ENCODE assay signal across 24 mouse cellular contexts in the genomic region with DNA sequence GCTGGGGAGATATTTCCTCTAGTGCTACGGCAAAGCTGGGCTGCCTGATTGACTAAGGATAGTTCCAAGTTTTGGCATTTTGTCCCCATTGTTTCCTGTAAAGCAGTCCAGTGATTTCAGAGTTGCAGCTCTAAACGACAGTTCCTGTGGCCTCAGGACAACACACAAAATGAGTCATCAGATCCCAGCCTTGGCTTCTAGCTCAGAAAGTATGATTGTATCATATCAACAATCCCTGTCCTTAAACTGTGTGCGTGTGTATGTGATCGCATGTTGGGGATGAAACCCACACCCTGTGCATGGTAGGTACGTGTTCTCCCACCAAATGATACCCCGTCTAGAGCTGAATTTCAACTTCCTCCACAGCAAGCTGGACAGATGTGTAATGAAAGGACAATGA. TPM values are rescaled to one million over a fixed set of nuclear protein-coding genes. Genes with fewer than 3 reads are reported as not detected.
DNase-seq lines count a peak whose midpoint lies in the region; ATAC-seq and TF ChIP-seq lines count a peak whose summit lies in the region.
"Had no signal": no experiment of that assay in that cellular context is flagged by ENCODE, and none has a peak within 500 bp of the region (broad histone marks: within the 10 kb centered on the region; RNA-seq: fewer than 3 reads in every experiment).

No protein-coding gene starts in this region.

- 65% methylated on average over 6 of the region's 6 CpGs for WGBS in heart, postnatal 0 days

- TF ChIP-seq CTCF in heart, postnatal 0 days (IDR thresholded peaks at IDR 0.05; ENCODE audit: low read depth), result no peak

- H3K4me1 ChIP-seq in heart, postnatal 0 days (ENCODE audit: control insufficient read depth, insufficient read depth), result 0 out of 2 replicates have a peak, but pooled peaks cover 5% of the 10 kb centered on the region
- H3K4me1 ChIP-seq: hindbrain, embryonic 12.5 days; hindbrain, embryonic 15.5 days had no signal

- no peak overlapping the region for H3K4me2 ChIP-seq in heart, postnatal 0 days (ENCODE audit: low read depth, low read length)
- H3K4me2 ChIP-seq: embryonic facial prominence, embryonic 13.5 days; forebrain, embryonic 12.5 days; forebrain, embryonic 15.5 days; heart, embryonic 13.5 days; hindbrain, embryonic 12.5 days; hindbrain, embryonic 15.5 days had no signal

- H3K27ac ChIP-seq in heart, postnatal 0 days (ENCODE audit: low read depth), result no peak overlapping the region; the same call in 1 of the 2 replicates
- H3K27ac ChIP-seq: embryonic facial prominence, embryonic 10.5 days; embryonic facial prominence, embryonic 13.5 days; forebrain, embryonic 12.5 days; forebrain, embryonic 15.5 days; heart, embryonic 10.5 days; heart, embryonic 13.5 days; hindbrain, embryonic 12.5 days; hindbrain, embryonic 15.5 days had no signal

- no peak overlapping the region for H3K9ac ChIP-seq in heart, postnatal 0 days (replicated peaks; ENCODE audit: low read depth, low read length)
- H3K9ac ChIP-seq: embryonic facial prominence, embryonic 13.5 days; forebrain, embryonic 12.5 days; forebrain, embryonic 15.5 days; heart, embryonic 13.5 days; hindbrain, embryonic 12.5 days; hindbrain, embryonic 15.5 days had no signal

- ATAC-seq in heart, postnatal 0 days (ENCODE audit: insufficient read depth, low read depth), result no peak
- ATAC-seq: forebrain, embryonic 15.5 days; intestine, postnatal 0 days; Patski had no signal

- TF ChIP-seq EP300 in heart, postnatal 0 days (IDR thresholded peaks at IDR 0.05; ENCODE audit: low read depth), result no peak

- H3K9me3 ChIP-seq in heart, postnatal 0 days (replicated peaks; ENCODE audit: control insufficient read depth, low read length), result no peaks in the 10 kb centered on the region
- H3K9me3 ChIP-seq: embryonic facial prominence, embryonic 10.5 days; embryonic facial prominence, embryonic 13.5 days; forebrain, embryonic 12.5 days; forebrain, embryonic 15.5 days; heart, embryonic 10.5 days; heart, embryonic 13.5 days; hindbrain, embryonic 12.5 days; hindbrain, embryonic 15.5 days had no signal

- no peaks in the 10 kb centered on the region for H3K27me3 ChIP-seq in heart, postnatal 0 days (ENCODE audit: control insufficient read depth, insufficient read depth, low read length)
- H3K27me3 ChIP-seq: embryonic facial prominence, embryonic 13.5 days; forebrain, embryonic 15.5 days; heart, embryonic 13.5 days; Patski had no signal

- peaks cover 65% of the 10 kb centered on the region for H3K36me3 ChIP-seq in heart, postnatal 0 days (replicated peaks; ENCODE audit: control insufficient read depth, insufficient read depth, low read length)

- peak; percentile 62 for DNase-seq in adrenal gland, adult 2 months
- no peak for DNase-seq in adrenal gland, adult 8-10 months
- peak; percentile 21 for DNase-seq in heart, postnatal 0 days (ENCODE audit: low spot score)
- no peak for DNase-seq in heart, adult 8-10 months (ENCODE audit: low spot score)
- peak; percentile 59 for DNase-seq in 3T3-L1 (ENCODE audit: low read depth, low spot score)
- DNase-seq in B cell, adult 2 months, result no peak
- DNase-seq: cerebellum, adult 18-20 months; cerebellum, adult 9-10 months; cerebellum, postnatal 14 days; embryo, embryonic 11 days; gastrocnemius, postnatal 25 days; kidney, adult 9 months had no signal

- H3K4me3 ChIP-seq in heart, postnatal 0 days (ENCODE audit: low read depth, low read length), result no peak overlapping the region
- H3K4me3 ChIP-seq: embryonic facial prominence, embryonic 10.5 days; embryonic facial prominence, embryonic 13.5 days; erythroblast, embryonic 14.5 days; forebrain, embryonic 12.5 days; forebrain, embryonic 15.5 days; heart, embryonic 10.5 days; heart, embryonic 13.5 days; hindbrain, embryonic 12.5 days; hindbrain, embryonic 15.5 days had no signal

RNA-seq across cellular contexts. Expression of a gene that starts 7.6 kb away (rescaled TPM):
- 10 to 100 TPM in 1 of 2 experiments, 1 to 10 TPM in 1; 5.4 to 13.3 TPM for total RNA-seq in adrenal gland, adult 2 months (2021)
- polyA plus RNA-seq in adrenal gland, adult 2 months (2012; rRNA removed), result 26.5 and 29.1 TPM in 2 replicates
- total RNA-seq in adrenal gland, adult 8-10 months (2022), result 10 to 100 TPM in 3 of 4 experiments, 1 to 10 TPM in 1; 9.0 to 11.7 (median 10.9) TPM
- total RNA-seq in heart, postnatal 0 days (2014; rRNA removed; ENCODE audit: low replicate concordance), result 16.0 and 23.5 TPM in 2 replicates
- polyA plus RNA-seq in heart, postnatal 0 days (2015; fragmentation: Nextera tagmentation; extraction: Ambion mirVana), result 0.60 and 0.97 TPM in 2 replicates
- total RNA-seq in heart, adult 8-10 months (2022), result 1 to 10 TPM; 4.3 to 6.5 (median 5.1) TPM
- total RNA-seq: common myeloid progenitor, adult 5-6 weeks had no signal
- polyA plus RNA-seq: erythroblast, embryonic 14.5 days; Patski had no signal

RNA-seq across cellular contexts. Expression of a gene that starts 55.7 kb away (rescaled TPM):
- 10 to 100 TPM; 55.9 to 70.2 TPM for total RNA-seq in adrenal gland, adult 2 months (2021)
- polyA plus RNA-seq in adrenal gland, adult 2 months (2012; rRNA removed), result 21.6 and 23.9 TPM in 2 replicates
- total RNA-seq in adrenal gland, adult 8-10 months (2022), result 10 to 100 TPM; 55.5 to 77.3 (median 63.0) TPM
- 14.3 and 17.1 TPM in 2 replicates for total RNA-seq in heart, postnatal 0 days (2014; rRNA removed; ENCODE audit: low replicate concordance)
- 40.7 and 42.0 TPM in 2 replicates for polyA plus RNA-seq in heart, postnatal 0 days (2015; fragmentation: Nextera tagmentation; extraction: Ambion mirVana)
- total RNA-seq in heart, adult 8-10 months (2022), result 10 to 100 TPM; 28.6 to 34.4 (median 32.5) TPM

Comparison
In these comparisons a context has a peak if more than half of its experiments do, and no peak if none do; other contexts are left out.
1. DNase-seq: peak in adrenal gland, adult 2 months (single experiment), heart, postnatal 0 days (single experiment) and 3T3-L1 (single experiment); none in adrenal gland, adult 8-10 months (single experiment), heart, adult 8-10 months (single experiment) and B cell, adult 2 months (0 of 2).